Comparison of ENCODE assay signal across 40 mouse cellular contexts in genomic region chr1:162700389-162701066, GRCm38 (mm10). TPM values are rescaled to one million over a fixed set of nuclear protein-coding genes. Genes with fewer than 3 reads are reported as not detected.
"Had no signal": no experiment of that assay in that cellular context is flagged by ENCODE, and none has a peak within 500 bp of the region (broad histone marks: within the 10 kb centered on the region; RNA-seq: fewer than 3 reads in every experiment).

No protein-coding gene starts in this region.

- H3K9me3 ChIP-seq: heart, embryonic 13.5 days; heart, embryonic 15.5 days; limb, embryonic 13.5 days; limb, embryonic 15.5 days; liver, embryonic 12.5 days had no signal

- H3K4me1 ChIP-seq: heart, embryonic 13.5 days; heart, embryonic 15.5 days; limb, embryonic 13.5 days; limb, embryonic 15.5 days; liver, embryonic 12.5 days had no signal

- H3K27ac ChIP-seq: gastrocnemius, adult 2 months; heart, embryonic 13.5 days; heart, embryonic 15.5 days; hindbrain, embryonic 14.5 days; hindbrain, postnatal 0 days; limb, embryonic 13.5 days; limb, embryonic 15.5 days; liver, embryonic 12.5 days; liver, embryonic 14.5 days had no signal

- ATAC-seq: hindbrain, postnatal 0 days; liver, embryonic 12.5 days had no signal

- H3K4me2 ChIP-seq: heart, embryonic 13.5 days; heart, embryonic 15.5 days; hindbrain, embryonic 14.5 days; limb, embryonic 13.5 days; limb, embryonic 15.5 days; liver, embryonic 12.5 days had no signal

- H3K9ac ChIP-seq: heart, embryonic 13.5 days; heart, embryonic 15.5 days; hindbrain, embryonic 14.5 days; limb, embryonic 13.5 days; limb, embryonic 15.5 days; liver, embryonic 12.5 days; liver, embryonic 14.5 days had no signal

- H3K27me3 ChIP-seq: heart, embryonic 13.5 days; heart, embryonic 15.5 days; limb, embryonic 13.5 days; limb, embryonic 15.5 days; liver, embryonic 12.5 days had no signal

- H3K4me3 ChIP-seq: gastrocnemius, adult 2 months; heart, embryonic 13.5 days; heart, embryonic 15.5 days; limb, embryonic 13.5 days; limb, embryonic 15.5 days; liver, embryonic 12.5 days had no signal

- DNase-seq: gastrocnemius, adult 2 months; gastrocnemius, postnatal 10 days; gastrocnemius, postnatal 25 days; heart, adult 18-20 months; heart, postnatal 14 days; heart, postnatal 36 days; kidney, adult 18-20 months; kidney, adult 8-10 months; kidney, postnatal 10 days; kidney, postnatal 25 days; kidney, postnatal 4 days; layer of hippocampus, adult 9-11 months; layer of hippocampus, postnatal 36 days; left cerebral cortex, postnatal 4 days had no signal

RNA-seq across cellular contexts. Expression of gene Myocos, which starts 42.5 kb away (rescaled TPM):
- total RNA-seq: gastrocnemius, adult 2 months; gastrocnemius, postnatal 10 days; gastrocnemius, postnatal 25 days; gastrocnemius, postnatal 4 days; granulocyte monocyte progenitor cell, adult 5-6 weeks; heart, adult 18-20 months; heart, postnatal 14 days; heart, postnatal 36 days; hematopoietic stem cell, adult 5-6 weeks; hindbrain, postnatal 0 days; layer of hippocampus, adult 18-20 months; layer of hippocampus, adult 8-10 months; layer of hippocampus, postnatal 14 days; layer of hippocampus, postnatal 36 days; left cerebral cortex, adult 18-20 months; left cerebral cortex, adult 8-10 months; left cerebral cortex, postnatal 10 days; left cerebral cortex, postnatal 25 days; left cerebral cortex, postnatal 4 days; liver, adult 2 months had no signal
- polyA plus RNA-seq: frontal cortex, adult 2 months; heart, embryonic 13.5 days; heart, embryonic 15.5 days; heart, postnatal 0 days; hindbrain, embryonic 11.5 days; hindbrain, embryonic 14.5 days; hindbrain, postnatal 0 days; kidney, embryonic 14.5 days; kidney, embryonic 16.5 days; limb, embryonic 11.5 days; limb, embryonic 13.5 days; limb, embryonic 15.5 days; liver, adult 2 months; liver, embryonic 12.5 days; liver, embryonic 14.5 days; liver, embryonic 16.5 days had no signal
